Mouse (Mus musculus) ES-Bruce4 (cell line): ENCODE measurements around the gene Adamts7.

ENCODE experiments used
- CTCF ChIP-seq: IDR thresholded peaks from one replicate; pipeline ENCODE4 v1.8.1; 2011; ENCODE audit warnings: low read depth, low read length
- EP300 ChIP-seq: IDR thresholded peaks from 2 replicates; pipeline ENCODE4 v1.6.1; 2011; ENCODE audit warnings: low read depth, low read length; ENCODE audit not compliant: insufficient read depth
- POLR2A ChIP-seq: IDR thresholded peaks from one replicate; pipeline ENCODE4 v1.8.1; 2011; ENCODE audit warnings: low read length; ENCODE audit not compliant: insufficient read depth

GRCm38 (mm10) chr9:90257220-90257619 is 94.4 kb downstream of the Adamts7 start:
- no peak for TF ChIP-seq CTCF
- TF ChIP-seq EP300 = no peak
- no peak for TF ChIP-seq POLR2A
